Mouse (Mus musculus): ENCODE results near the gene Qtrt2. TPM values are rescaled to one million over a fixed set of nuclear protein-coding genes. Genes with fewer than 3 reads are reported as not detected.
A peak's percentile ranks its signal among the peaks of the same experiment; 100 is the strongest.

Gene Qtrt2
- polyA plus RNA-seq, 1 experiment from 2014 or later: 9.3 TPM

GRCm38 (mm10) chr16:43918867-43919266, 7.7 kb downstream of the Qtrt2 start:
- Histone ChIP-seq H3K4me2 (replicated peaks; ENCODE audit: low read depth, low read length) (no peak overlapping the region), H3K9ac (replicated peaks; ENCODE audit: low read depth) (no peak overlapping the region), H3K4me3 (ENCODE audit: low read depth, low read length) (no peak overlapping the region), H3K4me1 (ENCODE audit: insufficient read depth, low read depth, low read length) (no peaks in the 10 kb centered on the region), H3K27ac (ENCODE audit: low read length) (no peak overlapping the region), H3K9me3 (ENCODE audit: low read length) (no peaks in the 10 kb centered on the region), H3K27me3 (replicated peaks; ENCODE audit: insufficient read depth, low read length) (no peaks in the 10 kb centered on the region), H3K36me3 (ENCODE audit: insufficient read depth, low read length) (no peaks in the 10 kb centered on the region)
- ATAC-seq (no peak), DNase-seq (ENCODE audit: low spot score) (no peak)
- TF ChIP-seq EP300 (IDR thresholded peaks at IDR 0.05) (no peak), CTCF (IDR thresholded peaks at IDR 0.05) (no peak)
- WGBS: 79% methylated on average over 3 of the region's 3 CpGs

- ATAC-seq (no peak), DNase-seq (ENCODE audit: low spot score) (no peak)
- Histone ChIP-seq H3K9ac (replicated peaks; ENCODE audit: low read depth) (no peak overlapping the region), H3K4me1 (ENCODE audit: insufficient read depth, low read depth, low read length) (no peaks in the 10 kb centered on the region), H3K27ac (ENCODE audit: low read length) (no peak overlapping the region), H3K4me3 (ENCODE audit: low read depth, low read length) (no peak overlapping the region), H3K36me3 (ENCODE audit: insufficient read depth, low read length) (peaks cover 5% of the 10 kb centered on the region; the same call in 1 of the 2 replicates), H3K9me3 (ENCODE audit: low read length) (no peaks in the 10 kb centered on the region), H3K4me2 (replicated peaks; ENCODE audit: low read depth, low read length) (no peak overlapping the region), H3K27me3 (replicated peaks; ENCODE audit: insufficient read depth, low read length) (no peaks in the 10 kb centered on the region)
- peak; percentile 46 for TF ChIP-seq CTCF (IDR thresholded peaks at IDR 0.05)
- TF ChIP-seq EP300 (IDR thresholded peaks at IDR 0.05): no peak
- WGBS: 83% methylated on average over 2 of the region's 2 CpGs
These were observed 17.7 kb downstream of the Qtrt2 start for GRCm38 (mm10) chr16:43908881-43909280.

GRCm38 (mm10) chr16:43900571-43900970, 26.0 kb downstream of the Qtrt2 start:
- no peak overlapping the region for H3K4me3 ChIP-seq (ENCODE audit: low read depth, low read length)
- DNase-seq (ENCODE audit: low spot score): no peak
- no peaks in the 10 kb centered on the region for H3K4me1 ChIP-seq (ENCODE audit: insufficient read depth, low read depth, low read length)
- H3K36me3 ChIP-seq (ENCODE audit: insufficient read depth, low read length): no peaks in the 10 kb centered on the region
- H3K9ac ChIP-seq (replicated peaks; ENCODE audit: low read depth): no peak overlapping the region
- no peak for TF ChIP-seq EP300 (IDR thresholded peaks at IDR 0.05)
- no peak for TF ChIP-seq CTCF (IDR thresholded peaks at IDR 0.05)
- H3K9me3 ChIP-seq (ENCODE audit: low read length): no peaks in the 10 kb centered on the region
- H3K27ac ChIP-seq (ENCODE audit: low read length): no peak overlapping the region
- no peak overlapping the region for H3K4me2 ChIP-seq (replicated peaks; ENCODE audit: low read depth, low read length)
- ATAC-seq: no peak
- no peaks in the 10 kb centered on the region for H3K27me3 ChIP-seq (replicated peaks; ENCODE audit: insufficient read depth, low read length)

GRCm38 (mm10) chr16:43900138-43900537, 26.5 kb downstream of the Qtrt2 start:
- H3K4me1 ChIP-seq (ENCODE audit: insufficient read depth, low read depth, low read length): no peaks in the 10 kb centered on the region
- no peaks in the 10 kb centered on the region for H3K27me3 ChIP-seq (replicated peaks; ENCODE audit: insufficient read depth, low read length)
- TF ChIP-seq CTCF (IDR thresholded peaks at IDR 0.05): no peak
- no peak for TF ChIP-seq EP300 (IDR thresholded peaks at IDR 0.05)
- H3K27ac ChIP-seq (ENCODE audit: low read length): no peak overlapping the region
- ATAC-seq: no peak
- 64% methylated on average over 4 of the region's 4 CpGs for WGBS
- H3K9ac ChIP-seq (replicated peaks; ENCODE audit: low read depth): no peak overlapping the region
- H3K9me3 ChIP-seq (ENCODE audit: low read length): no peaks in the 10 kb centered on the region
- no peaks in the 10 kb centered on the region for H3K36me3 ChIP-seq (ENCODE audit: insufficient read depth, low read length)
- no peak overlapping the region for H3K4me2 ChIP-seq (replicated peaks; ENCODE audit: low read depth, low read length)
- DNase-seq (ENCODE audit: low spot score): no peak
- H3K4me3 ChIP-seq (ENCODE audit: low read depth, low read length): no peak overlapping the region

GRCm38 (mm10) chr16:43894501-43894900, 32.1 kb downstream of the Qtrt2 start:
- H3K4me1 ChIP-seq (ENCODE audit: insufficient read depth, low read depth, low read length): peaks cover 6% of the 10 kb centered on the region; the same call in 1 of the 2 replicates
- DNase-seq (ENCODE audit: low spot score) (no peak), ATAC-seq (no peak)
- H3K4me3 ChIP-seq (ENCODE audit: low read depth, low read length): no peak overlapping the region
- no peak overlapping the region for H3K4me2 ChIP-seq (replicated peaks; ENCODE audit: low read depth, low read length)
- no peak overlapping the region for H3K27ac ChIP-seq (ENCODE audit: low read length)
- no peaks in the 10 kb centered on the region for H3K36me3 ChIP-seq (ENCODE audit: insufficient read depth, low read length)
- H3K9me3 ChIP-seq (ENCODE audit: low read length): no peaks in the 10 kb centered on the region
- TF ChIP-seq CTCF (IDR thresholded peaks at IDR 0.05) (no peak), EP300 (IDR thresholded peaks at IDR 0.05) (no peak)
- H3K9ac ChIP-seq (replicated peaks; ENCODE audit: low read depth): no peak overlapping the region
- no peaks in the 10 kb centered on the region for H3K27me3 ChIP-seq (replicated peaks; ENCODE audit: insufficient read depth, low read length)
- 87% methylated on average over 8 of the region's 8 CpGs for WGBS

- H3K9ac ChIP-seq (replicated peaks; ENCODE audit: low read depth): no peak overlapping the region
- WGBS: 67% methylated on average over 4 of the region's 4 CpGs
These were observed 35.8 kb downstream of the Qtrt2 start for GRCm38 (mm10) chr16:43890747-43891336.

More at GRCm38 (mm10) chr16:43890747-43891336, 35.8 kb downstream of the Qtrt2 start:
- DNase-seq (ENCODE audit: low spot score) (no peak), ATAC-seq (no peak)
- Histone ChIP-seq H3K4me2 (replicated peaks; ENCODE audit: low read depth, low read length) (0 out of 2 replicates have a peak overlapping the region, but pooled peaks have one; percentile 63), H3K27ac (ENCODE audit: low read length) (no peak overlapping the region), H3K4me1 (ENCODE audit: insufficient read depth, low read depth, low read length) (peaks cover 6% of the 10 kb centered on the region; the same call in 1 of the 2 replicates), H3K36me3 (ENCODE audit: insufficient read depth, low read length) (no peaks in the 10 kb centered on the region), H3K27me3 (replicated peaks; ENCODE audit: insufficient read depth, low read length) (no peaks in the 10 kb centered on the region), H3K4me3 (ENCODE audit: low read depth, low read length) (no peak overlapping the region), H3K9me3 (ENCODE audit: low read length) (no peaks in the 10 kb centered on the region)
- no peak for TF ChIP-seq CTCF (IDR thresholded peaks at IDR 0.05)
- TF ChIP-seq EP300 (IDR thresholded peaks at IDR 0.05): no peak
